Mouse (Mus musculus) T-helper 1 cell (primary cell): ENCODE results near the gene Plau.

Source experiments
- in situ Hi-C: fragments of 300-600 bp; cut with MboI, MseI; formaldehyde crosslinking; loops from one replicate; pipeline ENCODE4 v1.15.1; 2025; ENCODE audit warnings: high pct_unique_total_duplicates

Gene Plau

GRCm38 (mm10) chr14:20844671-20845576 lies 8.5 kb downstream of the Plau start:
- in situ Hi-C loops, result no loop called here

- in situ Hi-C loops, result no loop called here
Observed at GRCm38 (mm10) chr14:20845577-20846088, 9.2 kb downstream of the Plau start.

- in situ Hi-C loops, result no loop called here
Observed at GRCm38 (mm10) chr14:20846214-20846613, 9.8 kb downstream of the Plau start.

- in situ Hi-C loops, result no loop called here
Observed at GRCm38 (mm10) chr14:20847637-20848129, 11.2 kb downstream of the Plau start.

- in situ Hi-C loops, result loop anchor here (10.0 kb wide), 1 partner anchor 365 kb away; no protein-coding TSS in a partner anchor
Observed at GRCm38 (mm10) chr14:20849753-20850152, 13.3 kb downstream of the Plau start.

GRCm38 (mm10) chr14:20850498-20850897 lies 14.0 kb downstream of the Plau start:
- in situ Hi-C loops, result loop anchor here (10.0 kb wide), 1 partner anchor 364 kb away; no protein-coding TSS in a partner anchor

GRCm38 (mm10) chr14:20851776-20852175 lies 15.3 kb downstream of the Plau start:
- in situ Hi-C loops, result loop anchor here (10.0 kb wide), 1 partner anchor 363 kb away; no protein-coding TSS in a partner anchor

- in situ Hi-C loops, result no loop called here
Observed at GRCm38 (mm10) chr14:20861152-20861551, 24.7 kb downstream of the Plau start.

GRCm38 (mm10) chr14:20861559-20861958 lies 25.1 kb downstream of the Plau start:
- in situ Hi-C loops, result no loop called here

- in situ Hi-C loops, result no loop called here
Observed at GRCm38 (mm10) chr14:20863306-20864065, 27.0 kb downstream of the Plau start.

GRCm38 (mm10) chr14:20864192-20864591 lies 27.7 kb downstream of the Plau start:
- in situ Hi-C loops, result no loop called here

- in situ Hi-C loops, result no loop called here
Observed at GRCm38 (mm10) chr14:20865604-20866003, 29.1 kb downstream of the Plau start.

GRCm38 (mm10) chr14:20866365-20866764 lies 29.9 kb downstream of the Plau start:
- in situ Hi-C loops, result no loop called here

GRCm38 (mm10) chr14:20870110-20870509 lies 33.6 kb downstream of the Plau start:
- in situ Hi-C loops, result loop anchor here (10.0 kb wide), 1 partner anchor 105 kb away; no protein-coding TSS in a partner anchor

- in situ Hi-C loops, result loop anchor here (10.0 kb wide), 1 partner anchor 107 kb away; no protein-coding TSS in a partner anchor
Observed at GRCm38 (mm10) chr14:20871495-20871894, 35.0 kb downstream of the Plau start.

- in situ Hi-C loops, result loop anchor here (10.0 kb wide), 1 partner anchor 109 kb away; no protein-coding TSS in a partner anchor
Observed at GRCm38 (mm10) chr14:20873307-20873706, 36.8 kb downstream of the Plau start.

GRCm38 (mm10) chr14:20873931-20874330 lies 37.5 kb downstream of the Plau start:
- in situ Hi-C loops, result loop anchor here (10.0 kb wide), 1 partner anchor 109 kb away; no protein-coding TSS in a partner anchor

- in situ Hi-C loops, result no loop called here
Observed at GRCm38 (mm10) chr14:20884691-20885090, 48.2 kb downstream of the Plau start.

- in situ Hi-C loops, result no loop called here
Observed at GRCm38 (mm10) chr14:20885091-20885888, 48.8 kb downstream of the Plau start.

- in situ Hi-C loops, result no loop called here
Observed at GRCm38 (mm10) chr14:20886266-20886665, 49.8 kb downstream of the Plau start.
